Mouse (Mus musculus) c-Kit-positive CD71-positive TER-119-negative erythroid progenitor cells, embryonic 14.5 days (primary cell): Measurements from ENCODE around the gene Lrch1.

Source experiments
- DNase-seq: peaks from one replicate; pipeline ENCODE4 v3.0.0-alpha.2; 2013; ENCODE audit warnings: low read depth

The Lrch1 gene

DNA sequence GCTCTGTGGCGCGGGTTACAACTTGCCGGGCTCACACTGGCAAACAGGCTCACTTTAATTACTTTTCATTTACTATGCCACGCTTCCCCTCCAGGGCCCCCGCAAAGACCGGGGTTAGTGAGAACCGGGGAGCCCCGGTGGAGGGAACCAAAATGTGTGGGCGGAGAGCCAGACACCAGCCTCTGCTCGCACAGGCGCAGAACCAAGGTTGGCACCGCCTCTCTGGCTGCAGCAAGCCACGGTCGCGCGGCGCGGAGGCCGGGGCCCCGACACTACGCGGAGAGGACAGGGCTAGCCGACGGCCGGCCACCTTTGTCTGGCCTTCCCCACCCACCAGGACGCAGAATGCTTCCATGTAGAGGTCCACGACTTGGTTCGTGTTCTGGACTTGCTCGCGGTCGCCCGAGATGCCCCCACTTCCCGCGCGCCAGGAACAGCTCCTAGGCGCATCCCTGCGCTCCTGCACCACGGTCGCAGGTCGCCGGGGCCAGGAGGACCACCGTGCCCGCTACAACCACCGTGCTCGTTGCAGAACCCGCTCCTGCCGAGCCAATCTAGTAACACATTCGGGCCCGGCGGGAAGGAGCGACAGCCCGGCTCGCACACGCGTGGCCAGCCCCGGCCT is 813 bp downstream of the Lrch1 start:
- DNase-seq: peak; percentile 63

DNA sequence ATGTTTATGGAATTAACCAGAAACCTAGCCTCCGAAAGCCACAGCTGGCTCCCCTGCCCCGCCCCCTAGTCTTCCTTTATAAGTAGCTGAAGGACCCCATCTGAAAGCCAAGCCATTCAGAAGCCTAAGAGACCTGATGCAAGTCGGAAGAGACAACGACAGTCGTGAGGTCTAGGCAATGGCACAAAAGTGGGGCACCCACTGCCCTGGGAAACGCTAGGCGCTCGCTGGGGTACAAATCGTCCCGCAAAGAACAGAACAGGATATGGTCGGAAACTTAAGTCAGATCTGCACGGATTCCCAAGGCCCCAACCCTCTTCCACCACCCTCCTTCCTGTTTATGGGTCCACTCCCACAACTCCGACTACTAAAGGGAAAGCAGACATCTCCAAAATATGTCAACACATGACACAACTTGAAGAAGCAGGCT is 1.3 kb downstream of the Lrch1 start:
- DNase-seq: no peak

DNA sequence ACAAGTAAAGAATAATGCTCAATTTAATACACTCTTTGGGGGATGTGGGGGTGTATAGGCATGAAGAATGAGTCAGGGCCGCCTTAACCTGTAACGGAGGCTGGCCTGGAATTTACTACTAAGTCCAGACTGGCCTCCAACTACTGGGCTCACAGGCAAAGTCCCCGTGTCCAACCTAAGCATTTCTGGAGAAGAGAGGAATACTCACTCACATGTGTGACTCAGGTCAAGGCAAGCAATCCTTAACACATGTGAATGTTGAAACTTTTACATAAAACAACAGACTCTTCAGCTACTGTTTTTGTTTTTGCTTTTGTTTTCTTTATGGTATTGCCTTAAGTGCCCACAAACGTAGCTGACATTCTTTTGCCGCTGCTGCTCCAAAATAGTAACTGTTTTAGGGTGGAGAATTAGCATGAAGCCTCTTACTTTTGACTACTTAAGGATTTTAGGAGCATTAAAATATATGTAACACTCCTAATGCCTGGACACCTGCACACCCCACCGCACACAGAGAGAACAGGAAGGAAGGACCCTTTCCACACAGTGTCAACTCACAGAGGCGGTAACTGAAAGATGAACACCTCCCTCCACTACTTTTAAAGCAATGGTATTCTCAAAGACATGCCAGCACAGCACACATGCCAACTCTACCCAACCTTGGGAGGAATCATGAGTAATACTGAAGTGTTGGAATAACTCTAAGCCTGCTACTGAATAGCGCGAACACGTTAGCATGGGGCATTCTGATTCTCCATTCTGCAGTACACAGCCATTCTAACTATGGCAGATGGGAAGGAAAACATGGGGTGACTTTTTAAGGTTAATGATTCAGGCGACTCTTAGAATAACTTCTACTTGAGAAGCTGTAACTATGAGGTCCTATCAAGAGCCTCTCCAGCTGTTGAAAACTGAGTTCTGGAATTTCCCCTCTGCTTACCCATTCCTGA is 2.1 kb downstream of the Lrch1 start:
- DNase-seq: no peak

DNA sequence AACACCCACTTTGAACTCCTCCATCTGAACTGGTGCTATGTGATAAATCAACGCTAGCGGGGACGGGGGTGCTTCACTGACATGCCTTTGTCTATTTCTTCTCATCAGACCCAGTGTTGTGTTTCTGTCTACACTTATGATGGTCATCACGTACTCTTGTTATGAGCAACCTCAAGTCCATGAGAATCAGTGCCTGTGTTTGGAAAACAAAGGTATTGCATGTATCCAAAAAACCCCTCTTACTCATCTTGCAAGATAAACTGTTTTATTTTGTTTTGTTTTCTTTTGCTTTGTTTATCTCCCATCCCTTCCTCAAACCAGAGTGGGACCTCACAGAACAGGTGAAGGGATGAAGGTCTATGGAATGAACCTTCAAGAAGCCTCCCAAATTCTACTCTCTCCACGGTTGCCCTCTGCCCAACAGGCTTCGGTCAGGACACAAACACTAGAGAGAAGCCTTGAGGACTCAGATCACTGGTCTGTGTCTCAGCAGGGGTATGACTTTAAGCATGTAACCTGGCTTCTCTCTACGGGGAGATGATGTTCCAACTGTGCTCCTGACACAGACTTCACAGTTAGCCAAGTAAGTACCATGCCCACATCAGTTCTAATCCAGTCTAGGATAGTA is 3.4 kb downstream of the Lrch1 start:
- DNase-seq: no peak

DNA sequence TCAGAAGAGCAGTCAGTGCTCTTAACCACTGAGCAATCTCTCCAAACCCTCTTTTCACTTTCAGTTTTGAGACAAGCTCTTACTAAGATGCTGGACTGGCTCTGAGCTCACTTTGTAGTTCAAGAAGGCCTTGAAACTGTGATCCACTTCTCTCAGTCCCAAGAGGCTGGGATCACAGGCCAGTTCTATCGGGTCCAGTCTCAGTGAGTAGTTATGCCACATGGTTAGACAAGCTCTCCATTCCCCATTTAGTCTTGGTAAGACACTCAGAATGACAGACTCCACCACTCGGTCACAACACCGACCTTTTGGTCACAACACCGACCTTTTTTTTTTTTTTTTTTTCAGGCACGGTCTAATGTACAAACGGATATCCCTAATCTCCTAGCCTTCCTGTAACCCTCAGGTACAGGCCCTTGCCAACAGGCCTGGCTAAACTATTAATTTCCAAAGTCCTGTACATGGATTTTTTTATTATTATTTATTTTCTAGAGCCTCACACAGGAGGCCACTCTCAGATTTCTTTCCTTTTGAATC is 4.0 kb downstream of the Lrch1 start:
- no peak for DNase-seq

DNA sequence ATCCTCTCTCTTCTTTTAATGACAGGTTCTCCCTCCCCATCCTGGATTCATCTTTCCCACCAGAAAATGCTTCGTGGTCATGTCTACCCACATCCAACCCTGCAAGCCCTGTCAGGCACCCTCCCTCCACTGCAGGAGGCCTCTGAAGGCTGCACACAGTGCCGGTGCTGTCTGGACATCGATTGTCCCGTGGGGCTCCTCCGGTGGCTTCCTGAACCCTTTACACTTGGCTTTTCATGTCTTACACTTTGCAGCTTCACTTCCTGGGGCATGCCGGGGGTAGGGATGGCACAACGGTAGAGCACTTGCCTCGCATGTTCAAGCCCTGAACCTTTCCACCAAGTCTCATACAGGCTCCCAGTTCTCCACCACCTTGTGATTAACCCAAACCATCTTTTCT is 4.7 kb downstream of the Lrch1 start:
- DNase-seq: no peak

DNA sequence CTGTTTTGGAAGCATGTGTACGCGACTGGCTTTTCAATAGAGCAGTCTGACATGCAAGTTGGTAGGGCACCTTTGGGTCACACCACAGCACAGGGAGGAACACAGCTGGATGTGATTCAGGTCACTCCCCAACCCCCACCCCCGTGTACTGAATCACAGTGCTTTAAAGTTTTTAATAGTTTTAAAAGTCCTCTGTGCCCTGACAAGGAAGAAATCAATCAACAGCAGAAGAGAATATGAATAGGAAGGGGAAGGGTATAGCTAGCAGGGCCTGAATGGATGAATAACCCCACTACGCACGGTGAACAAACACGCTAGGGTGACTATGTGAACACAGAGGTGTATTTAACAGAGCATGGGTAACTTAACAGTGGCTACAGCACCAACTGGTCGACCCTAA is 6.1 kb downstream of the Lrch1 start:
- DNase-seq: no peak

DNA sequence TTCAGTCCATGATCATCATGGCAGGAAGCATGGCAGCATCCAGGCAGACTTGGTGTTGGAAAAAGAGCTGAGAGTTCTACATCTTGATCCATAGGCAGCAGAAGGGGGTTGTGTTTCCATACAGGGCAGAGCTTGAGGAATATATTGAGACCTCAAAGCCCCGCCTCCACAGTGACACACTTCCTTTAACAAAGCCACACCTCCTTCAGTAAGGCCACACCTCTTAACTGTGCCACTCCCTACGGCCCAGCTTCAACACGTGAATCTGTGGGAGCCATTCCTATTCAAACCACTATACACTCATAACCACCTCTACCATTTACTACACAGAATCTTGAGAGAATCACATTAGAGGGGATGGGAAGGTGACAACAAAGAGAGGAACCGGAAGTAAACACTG is 6.9 kb downstream of the Lrch1 start:
- no peak for DNase-seq

DNA sequence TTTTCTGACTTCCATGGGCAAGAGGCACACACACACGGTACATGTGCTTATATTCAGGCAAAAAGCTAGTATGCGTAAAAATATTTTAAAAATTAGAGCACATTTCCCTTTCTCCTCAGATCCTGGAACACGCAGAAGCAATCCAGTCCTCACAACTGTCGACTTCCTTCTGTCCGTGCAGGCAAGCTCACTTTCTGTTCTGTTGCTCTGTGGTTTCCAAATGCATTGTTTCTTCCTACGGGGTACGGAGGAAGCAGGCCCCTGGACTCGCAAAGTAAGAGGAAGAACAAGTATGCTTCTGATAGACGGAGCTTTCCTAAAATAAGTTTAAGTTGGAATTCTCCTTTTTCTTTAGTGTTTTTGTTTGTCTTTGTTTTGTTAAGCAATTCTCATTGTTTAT is 8.3 kb downstream of the Lrch1 start:
- no peak for DNase-seq

DNA sequence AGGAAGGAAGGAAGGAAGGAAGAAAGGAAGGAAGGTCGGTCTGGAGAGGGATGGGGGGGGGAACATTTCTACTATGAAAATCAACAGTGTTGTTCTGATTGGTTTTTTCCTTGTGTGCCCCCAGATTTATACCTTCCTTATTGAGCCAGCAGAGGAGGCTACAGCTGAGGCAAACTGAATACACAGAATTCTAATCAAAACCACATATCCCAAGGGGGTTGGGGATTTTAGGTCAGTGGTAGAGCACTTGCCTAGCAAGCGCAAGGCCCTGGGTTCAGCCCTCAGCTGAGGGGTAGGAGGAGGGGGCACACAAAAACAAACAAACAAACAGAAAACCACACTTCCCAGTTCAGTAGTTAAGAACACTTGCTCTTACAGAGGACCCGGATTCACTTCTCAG is 8.8 kb downstream of the Lrch1 start:
- no peak for DNase-seq

DNA sequence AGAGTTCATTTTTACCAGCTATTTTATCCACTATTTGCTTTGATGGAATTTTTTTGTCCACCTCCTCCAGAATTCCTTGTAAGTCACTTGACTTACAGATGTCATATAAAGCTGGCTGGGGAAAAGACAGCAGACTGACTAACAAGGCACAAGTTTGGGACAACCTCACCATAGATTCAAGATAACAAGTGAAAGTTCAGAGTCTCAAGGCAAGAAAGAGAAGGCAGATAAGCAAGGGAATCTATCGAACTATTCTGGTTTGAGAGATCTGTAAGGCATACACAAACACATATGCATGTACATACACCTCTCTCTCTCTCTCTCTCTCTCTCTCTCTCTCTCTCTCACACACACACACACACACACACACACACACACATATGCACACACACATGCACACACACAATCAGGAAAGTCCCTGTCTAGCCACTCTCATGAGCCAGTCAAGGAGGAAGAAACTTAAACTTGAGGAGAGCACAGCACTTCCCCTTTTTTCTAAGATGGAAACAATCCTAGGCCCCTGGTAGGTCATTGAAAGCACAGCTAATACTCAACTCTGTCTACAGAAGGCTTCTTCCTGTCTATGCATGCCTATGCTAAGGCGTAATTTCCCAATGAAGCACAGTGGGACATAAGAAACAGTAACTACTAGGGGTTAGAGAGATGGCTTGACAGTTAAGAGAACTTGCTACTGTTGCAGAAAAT is 11.0 kb downstream of the Lrch1 start:
- no peak for DNase-seq

DNA sequence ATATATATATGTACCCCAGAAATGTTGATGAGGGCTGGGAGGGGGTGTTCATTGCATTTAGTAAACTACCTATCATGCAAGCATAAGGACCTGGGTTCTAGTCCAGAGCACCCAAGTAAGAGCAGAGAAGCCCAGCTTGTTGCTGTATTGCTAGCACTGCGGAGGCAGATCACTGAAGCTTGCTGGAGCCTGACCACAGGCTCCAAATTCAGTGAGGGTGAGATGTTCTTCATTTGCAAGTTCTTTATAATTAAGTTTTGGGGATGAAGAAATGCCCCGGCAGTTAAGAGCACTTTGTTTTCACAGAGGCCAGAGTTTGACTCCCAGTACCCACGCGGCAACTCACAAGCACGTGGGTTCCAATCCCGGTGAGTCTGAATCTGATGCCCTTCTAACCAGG is 12.6 kb downstream of the Lrch1 start:
- DNase-seq: no peak

DNA sequence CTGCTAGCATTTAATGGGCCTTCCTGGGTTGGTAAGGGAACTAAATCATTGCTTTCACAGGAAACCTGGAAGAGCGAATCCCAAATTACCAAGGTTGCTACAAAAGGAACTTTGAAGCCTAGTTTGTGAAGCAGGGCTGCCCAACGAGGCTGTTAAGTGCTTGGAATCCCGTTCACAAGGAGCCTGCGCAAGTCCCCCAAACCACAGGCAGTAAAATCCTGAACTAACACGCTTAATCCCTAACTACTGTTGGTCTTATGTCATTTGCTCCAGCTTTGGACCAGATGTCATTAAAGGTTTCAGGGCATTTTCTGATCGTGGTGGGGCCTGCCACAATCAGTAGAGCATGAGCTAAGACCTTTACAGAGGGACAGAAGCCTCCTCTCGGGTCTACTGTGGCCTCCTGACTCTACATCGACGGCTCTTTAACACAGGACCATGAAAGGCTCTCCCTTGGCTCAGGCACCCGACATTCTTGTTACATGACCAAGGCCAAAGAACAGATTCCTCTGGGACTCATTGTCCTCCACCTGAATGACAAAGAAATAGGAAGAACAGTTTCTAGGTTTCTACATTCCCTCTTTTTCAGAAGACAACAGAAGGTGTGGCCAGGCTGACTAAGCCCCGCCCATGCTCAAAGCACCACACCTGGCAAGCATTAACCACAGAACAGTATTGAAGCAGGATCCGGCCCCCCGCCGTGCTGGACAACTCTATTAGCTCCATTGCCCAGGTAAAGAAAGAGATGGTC is 13.5 kb downstream of the Lrch1 start:
- DNase-seq: no peak

DNA sequence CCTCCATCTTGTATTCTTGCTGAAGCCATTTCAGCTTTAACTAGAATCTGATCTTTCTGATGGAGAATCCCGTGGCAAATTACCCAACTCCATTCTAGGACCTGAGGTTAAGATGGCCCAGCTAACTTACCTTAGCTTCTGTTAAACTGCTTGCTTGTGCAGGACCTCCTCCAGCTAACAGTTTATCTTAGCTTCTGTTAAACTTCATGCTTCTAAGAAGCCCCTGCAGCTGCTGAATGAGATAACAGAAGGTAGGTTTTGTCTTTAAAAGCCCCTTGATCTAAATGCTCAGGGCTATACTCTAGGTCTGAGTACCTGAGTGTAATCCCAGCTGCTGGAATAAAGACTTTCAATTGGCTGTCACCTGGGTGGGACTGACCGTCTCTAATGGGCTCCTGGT is 17.9 kb downstream of the Lrch1 start:
- DNase-seq: peak; percentile 36

DNA sequence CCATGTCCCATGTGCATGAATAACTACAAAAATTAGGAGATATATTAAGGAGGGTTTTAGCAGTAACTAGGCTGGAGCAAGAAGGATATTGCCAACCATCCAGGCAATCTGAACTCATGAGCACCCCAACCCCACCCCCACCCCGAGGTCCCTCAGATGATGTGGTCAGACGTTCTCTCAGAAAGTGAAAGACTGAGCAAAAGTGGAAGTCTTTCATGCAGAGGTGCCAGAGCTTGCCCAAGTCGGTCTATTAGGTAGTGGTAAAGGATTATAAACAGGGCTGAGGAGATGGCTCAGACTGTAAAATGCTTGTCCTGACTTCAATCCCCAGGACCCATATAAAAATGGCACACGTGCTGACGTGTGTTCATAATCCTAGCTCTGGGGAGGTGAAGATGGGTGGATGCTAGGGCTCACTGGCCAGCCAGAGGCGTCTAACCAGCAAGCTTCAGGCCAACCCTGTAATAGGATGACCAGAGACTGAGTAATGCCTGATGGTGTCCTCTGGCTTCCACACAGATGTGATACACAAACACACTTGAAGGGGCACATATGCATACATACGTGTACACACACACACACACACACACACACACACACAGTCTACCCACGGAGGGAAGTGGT is 18.8 kb downstream of the Lrch1 start:
- no peak for DNase-seq

DNA sequence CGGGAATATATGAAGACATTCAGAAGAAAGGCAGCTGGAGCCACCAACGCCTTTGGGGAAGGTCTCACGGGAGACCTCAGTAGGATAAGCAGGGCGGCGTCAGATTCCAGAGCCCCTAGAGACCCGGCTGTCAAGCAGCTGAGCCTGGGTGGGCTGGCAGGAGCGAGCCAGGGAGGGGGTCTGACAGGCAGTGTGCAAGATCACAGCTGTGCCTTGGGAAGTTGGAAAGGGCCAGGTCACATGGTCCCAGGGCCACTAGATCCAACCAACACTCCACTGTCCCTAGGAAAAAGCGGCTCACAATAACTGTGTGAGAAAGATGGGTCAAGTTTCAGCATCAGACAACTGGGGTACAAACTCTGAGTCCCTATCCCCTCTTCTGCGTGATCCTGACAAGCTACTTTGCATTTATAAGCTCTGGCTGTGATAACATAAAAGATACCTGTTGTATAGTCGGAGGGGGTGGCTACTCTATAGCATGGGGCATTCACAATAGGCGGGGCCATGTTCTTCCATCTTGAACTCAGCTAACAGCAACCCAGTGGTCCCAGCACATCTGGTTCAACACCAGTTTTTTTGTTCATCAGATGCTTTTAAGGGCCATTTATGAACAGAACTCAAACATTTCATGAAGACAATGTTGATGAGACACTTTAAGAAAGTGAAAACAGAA is 20.6 kb downstream of the Lrch1 start:
- DNase-seq: no peak

DNA sequence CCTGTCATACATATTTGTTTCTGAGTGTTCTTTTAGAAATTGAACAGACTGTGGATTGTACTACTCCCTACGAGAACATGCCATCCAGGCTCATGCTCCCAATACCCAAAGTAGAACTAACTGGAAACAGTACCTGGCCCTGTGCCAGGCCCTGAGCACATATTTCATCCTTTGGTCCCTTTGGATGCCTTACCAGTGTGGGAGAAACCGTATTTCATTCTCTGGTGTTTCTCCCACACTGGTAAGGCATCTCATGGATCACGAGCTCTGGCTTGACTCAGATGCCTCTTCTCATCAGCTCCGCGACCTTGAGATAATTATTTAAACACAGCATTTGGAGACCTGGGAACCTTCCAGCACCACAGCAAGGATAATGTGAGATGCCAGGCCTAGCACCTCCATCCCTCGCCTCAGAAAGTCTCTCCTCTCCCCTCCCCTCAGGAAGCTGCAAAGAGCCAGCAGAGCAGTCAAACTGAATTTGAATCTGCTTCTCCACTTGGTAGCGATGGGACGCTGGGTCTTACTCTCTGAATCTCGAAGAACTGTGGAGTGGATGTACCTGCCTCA is 21.6 kb downstream of the Lrch1 start:
- DNase-seq: no peak

DNA sequence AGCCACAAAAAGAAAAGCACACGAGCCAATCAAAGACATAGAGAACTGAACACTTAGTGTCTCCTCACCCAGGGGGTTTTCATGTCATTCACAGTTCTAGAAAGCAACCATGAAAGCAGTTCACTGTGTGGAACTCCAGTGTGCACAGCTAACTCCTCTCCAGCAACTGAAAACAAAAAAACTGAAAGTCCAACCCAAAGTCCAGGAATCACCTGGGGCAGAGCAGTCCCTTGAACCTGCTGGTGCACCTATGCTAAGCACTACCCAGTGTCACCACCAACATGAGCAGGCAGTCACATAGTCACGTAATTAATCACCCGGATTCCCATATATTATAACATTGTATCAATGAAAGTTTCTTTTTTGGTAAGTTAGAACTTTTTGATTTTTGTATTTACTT is 23.2 kb downstream of the Lrch1 start:
- no peak for DNase-seq

DNA sequence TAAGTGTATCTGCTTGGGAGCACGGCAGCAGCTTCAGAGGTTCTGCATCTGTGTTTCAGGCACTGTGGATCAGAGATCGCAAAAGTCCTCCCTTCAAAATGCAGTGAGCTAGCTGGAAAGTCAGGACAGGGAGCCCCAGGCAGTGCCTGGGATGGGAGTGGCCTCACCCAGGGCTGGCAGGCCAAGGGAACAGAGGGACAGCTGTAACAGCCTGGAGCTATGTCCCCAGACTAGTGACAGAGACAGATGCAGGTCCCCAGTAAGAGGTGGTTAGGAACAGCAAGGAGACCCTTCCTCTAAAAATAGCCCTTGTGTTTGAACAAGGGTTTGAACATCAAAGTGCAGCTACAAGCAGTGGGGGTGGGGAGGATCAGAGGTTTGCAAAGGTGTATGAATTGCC is 23.6 kb downstream of the Lrch1 start:
- DNase-seq: no peak
